Mouse (Mus musculus): ENCODE data around the gene Hk2. TPM values are rescaled to one million over a fixed set of nuclear protein-coding genes. Genes with fewer than 3 reads are reported as not detected.

The Hk2 gene
- total RNA-seq, 2 experiments from 2014 or later: 7.1 to 8.8 TPM

DNA sequence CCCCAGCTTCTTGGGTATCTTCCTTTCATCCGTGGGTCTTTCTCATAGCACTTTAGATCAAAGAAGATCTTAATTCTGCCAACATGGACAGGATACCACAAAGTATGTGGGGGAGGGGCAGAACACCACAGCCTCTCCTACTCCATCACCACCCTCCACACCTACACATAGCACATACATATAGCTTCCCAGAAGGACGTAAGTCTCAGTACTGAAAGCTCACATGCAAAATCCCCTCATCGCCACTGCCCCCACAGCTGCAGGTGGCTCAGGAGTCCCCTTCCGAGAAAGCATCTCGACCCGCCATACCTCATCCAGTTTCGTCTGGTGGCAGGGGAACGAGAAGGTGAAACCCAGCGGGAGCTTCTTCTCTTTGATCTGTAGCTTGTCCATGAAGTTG is 29.7 kb downstream of the Hk2 start:
- no peak for DNase-seq (ENCODE audit: extremely low spot score in 1 of 2, low spot score in 1 of 2)

DNA sequence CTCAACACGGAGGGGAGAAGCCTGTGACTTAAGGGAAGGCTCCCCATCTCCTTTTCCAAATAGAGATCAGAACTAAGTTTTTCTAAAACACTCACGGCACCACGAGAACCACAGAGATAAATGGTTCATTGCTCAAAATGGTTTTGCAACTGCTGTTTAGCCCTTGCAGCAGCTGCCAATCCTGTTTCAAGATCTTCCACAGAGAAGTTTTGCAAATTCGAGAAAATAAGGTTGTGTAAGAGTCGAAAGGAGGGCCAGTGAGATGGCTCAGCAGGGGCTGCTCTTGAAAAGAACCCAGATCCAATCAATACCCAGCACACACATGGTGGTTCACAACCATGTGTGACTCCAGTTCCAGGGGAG is 32.8 kb downstream of the Hk2 start:
- no peak for DNase-seq (ENCODE audit: extremely low spot score in 1 of 2, low spot score in 1 of 2)

DNA sequence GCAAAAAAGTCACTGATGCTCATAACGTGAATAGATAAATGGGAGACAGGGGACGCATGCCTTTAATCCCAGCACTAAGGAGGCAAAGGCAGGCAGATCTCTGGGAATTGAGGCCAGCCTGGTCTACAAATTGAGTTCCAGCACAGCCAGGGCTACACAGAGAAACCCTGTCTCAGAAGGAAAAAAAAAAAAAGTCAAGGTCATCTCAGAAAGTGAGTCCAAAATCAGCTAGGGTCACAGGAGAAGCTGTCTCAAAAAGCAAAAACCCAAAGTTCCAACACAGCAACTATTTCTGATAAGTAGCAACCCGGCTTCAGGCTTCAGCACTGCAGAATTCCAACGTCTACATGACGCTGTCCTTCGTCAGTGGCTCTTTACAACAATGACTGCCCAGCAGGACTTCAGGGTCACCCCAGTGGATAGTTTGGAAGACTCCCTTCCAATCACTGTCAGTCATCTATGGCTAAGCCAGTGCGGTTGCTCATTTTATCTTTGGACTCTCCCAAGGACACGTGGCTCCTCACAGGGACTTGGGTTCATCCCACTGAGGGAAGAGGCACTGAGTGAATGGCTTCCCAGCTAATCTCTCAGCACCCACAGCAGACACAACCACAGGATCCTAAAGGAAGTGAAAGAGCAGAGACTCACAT is 33.3 kb downstream of the Hk2 start:
- no peak for DNase-seq (ENCODE audit: extremely low spot score in 1 of 2, low spot score in 1 of 2)

DNA sequence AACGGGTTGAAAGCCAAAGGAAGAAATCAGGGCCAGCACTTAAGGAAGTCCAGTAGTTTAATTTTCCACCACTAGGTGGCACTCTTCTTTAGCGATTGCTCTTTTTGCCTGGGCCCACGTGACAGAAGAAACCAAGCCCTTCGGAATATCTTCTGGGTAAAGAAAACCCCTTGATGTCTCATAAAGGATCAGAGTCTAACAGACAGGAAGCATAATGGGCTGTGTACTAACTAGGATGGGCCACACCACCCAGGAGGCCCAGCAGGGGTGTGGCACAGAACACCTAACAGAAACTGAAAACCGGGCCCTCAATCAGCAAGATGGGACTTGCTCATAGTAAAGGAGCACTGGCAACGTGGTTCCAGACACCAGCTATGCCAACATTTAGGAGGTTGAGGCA is 34.0 kb downstream of the Hk2 start:
- peak; percentile 22 to 43 for DNase-seq (ENCODE audit: extremely low spot score in 1 of 2, low spot score in 1 of 2)

DNA sequence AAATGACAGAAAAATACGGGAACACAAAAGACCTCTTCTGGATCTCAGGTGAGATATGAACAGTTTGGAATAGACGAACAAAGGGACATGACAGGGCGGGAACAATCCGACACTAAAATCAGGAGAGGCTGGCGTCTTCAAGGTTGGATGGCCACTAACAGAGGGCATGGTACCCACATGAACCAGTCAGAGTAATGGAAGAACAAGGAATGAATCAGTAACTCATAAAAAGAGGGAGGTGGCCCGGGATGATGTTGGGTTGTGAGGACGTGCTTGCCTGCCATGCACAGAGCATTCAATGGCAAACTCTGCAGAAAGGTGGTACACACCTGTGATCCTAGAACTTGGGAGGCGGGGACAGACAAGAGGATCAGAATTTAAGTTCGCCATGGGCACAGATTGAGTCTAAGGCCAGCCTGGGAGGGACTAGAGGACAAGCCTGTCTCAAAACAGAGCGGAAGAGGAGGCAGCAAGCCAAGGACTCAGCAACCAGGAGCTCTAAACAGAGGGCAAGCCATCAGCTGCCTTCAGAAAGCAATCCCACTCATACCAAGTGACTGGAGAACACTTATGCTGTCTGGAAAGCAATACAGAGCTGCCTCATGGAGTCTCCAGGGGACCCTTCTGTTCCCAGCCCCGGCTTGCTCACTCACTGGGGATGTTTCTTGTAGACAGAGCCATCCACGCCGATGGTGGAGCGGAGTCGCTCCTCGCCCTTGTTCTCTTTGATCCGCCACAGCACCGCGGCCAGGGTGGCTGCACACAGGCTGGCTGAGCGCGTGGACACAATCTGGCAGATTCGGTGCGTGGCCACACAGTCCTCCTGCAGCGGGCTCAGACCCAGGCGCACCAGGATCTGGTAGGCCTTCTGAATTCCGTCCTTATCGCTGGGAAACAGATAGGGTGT is 36.4 kb downstream of the Hk2 start:
- no peak for DNase-seq (ENCODE audit: extremely low spot score in 1 of 2, low spot score in 1 of 2)

DNA sequence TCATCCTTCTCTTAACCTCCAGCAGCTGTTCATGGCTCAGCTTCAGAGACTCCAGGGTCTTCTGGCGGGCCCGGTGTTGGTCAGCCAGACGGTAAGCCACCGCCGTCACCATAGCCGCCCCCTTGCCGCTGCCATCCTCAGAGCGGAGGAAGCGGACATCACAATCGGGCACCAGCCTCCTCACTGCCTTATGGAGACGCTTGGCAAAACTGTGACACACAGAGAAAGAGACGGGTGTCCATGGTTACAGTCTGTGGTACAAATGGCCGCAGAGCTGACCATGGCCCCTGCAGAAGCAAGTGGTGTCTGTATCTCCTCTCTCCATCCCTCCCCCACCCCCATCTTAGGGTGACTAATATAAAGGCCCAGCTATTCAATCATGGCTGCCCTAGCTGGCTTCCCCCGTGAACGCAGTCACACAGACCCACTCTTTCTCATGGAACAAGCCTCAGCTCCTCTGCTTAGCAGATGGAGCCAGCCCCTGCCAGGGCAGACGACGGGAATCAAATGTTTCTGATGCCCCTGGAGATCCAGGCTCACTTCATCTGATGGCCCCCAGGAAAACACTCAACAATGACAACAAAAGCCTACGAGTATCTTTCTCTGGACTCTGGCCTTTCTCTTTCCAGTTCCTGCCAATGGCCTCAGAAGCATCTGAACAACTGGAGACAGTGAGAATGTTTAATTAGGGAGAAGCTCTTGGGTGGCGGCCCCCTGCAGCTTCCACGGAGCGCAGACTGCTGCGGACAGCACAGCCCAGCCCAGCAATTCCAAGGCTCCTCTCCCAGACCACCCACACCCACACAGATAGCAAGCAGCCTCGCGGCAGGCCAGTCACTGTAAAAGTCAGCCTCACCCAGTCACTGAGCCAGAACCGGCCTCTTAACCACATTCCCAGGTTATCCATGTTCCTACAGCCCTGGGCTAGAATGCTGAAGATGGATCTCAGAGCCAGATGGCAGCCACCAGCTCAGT is 37.3 kb downstream of the Hk2 start:
- peak in 1 of 2 experiments; percentile 19 for DNase-seq (ENCODE audit: extremely low spot score in 1 of 2, low spot score in 1 of 2)

DNA sequence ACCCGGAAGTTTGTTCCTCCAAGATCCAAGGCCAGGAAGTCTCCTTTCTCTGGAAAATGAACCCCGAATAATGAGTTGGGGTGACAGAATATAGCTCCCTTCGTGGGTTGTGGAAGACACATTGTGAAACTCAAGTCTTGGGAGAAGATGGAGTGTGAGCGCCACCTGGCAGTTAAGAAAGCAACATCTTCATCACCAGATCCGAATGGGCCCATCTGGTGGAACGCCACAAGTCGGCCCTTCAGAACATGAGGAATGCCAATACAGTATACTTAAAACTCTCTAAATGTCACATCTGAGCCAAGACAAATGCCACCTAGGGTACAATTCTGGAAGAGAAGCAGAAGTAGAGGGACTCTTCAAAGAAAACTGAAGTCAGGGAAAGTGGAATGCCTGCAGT is 38.9 kb downstream of the Hk2 start:
- peak in 1 of 2 experiments; percentile 43 for DNase-seq (ENCODE audit: extremely low spot score in 1 of 2, low spot score in 1 of 2)

DNA sequence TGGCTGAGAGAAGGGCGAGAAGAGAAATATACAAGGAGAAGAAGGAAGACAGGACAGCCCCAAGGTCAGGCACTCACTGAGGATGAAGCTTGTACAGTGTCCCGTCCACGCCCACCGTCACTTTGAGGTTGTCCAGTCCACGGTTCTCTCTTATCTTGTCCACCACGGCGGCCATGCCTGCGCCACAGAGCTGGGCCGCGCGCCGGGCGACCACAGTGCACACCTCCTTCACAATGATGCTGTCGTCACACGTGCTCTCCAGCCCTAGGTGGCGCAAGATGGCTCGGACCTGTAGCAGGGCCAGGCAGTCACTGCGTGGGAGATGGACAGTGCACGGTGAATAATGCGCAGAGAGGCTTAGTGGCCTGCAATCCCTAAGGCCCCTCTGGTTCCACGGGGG is 45.6 kb downstream of the Hk2 start:
- DNase-seq (ENCODE audit: extremely low spot score in 1 of 2, low spot score in 1 of 2): no peak

DNA sequence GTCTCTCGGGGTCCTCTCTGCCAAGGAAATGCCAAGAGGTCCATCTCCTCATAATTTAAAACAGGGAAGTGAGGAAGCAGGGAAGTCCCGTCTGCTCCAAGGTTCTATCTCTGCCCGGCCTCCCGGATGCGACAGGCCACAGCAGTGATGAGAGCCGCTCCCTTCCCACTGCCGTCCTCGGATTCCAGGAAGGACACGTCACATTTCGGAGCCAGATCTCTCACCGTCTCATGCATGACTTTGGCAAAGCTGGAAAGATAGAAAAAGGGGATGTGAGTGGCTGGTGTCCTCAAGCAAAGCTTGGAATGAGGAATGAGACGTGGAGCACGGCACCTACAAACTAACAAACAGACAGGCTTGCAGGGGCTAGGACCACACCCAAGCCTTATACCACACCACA is 47.0 kb downstream of the Hk2 start:
- no peak for DNase-seq (ENCODE audit: extremely low spot score in 1 of 2, low spot score in 1 of 2)

DNA sequence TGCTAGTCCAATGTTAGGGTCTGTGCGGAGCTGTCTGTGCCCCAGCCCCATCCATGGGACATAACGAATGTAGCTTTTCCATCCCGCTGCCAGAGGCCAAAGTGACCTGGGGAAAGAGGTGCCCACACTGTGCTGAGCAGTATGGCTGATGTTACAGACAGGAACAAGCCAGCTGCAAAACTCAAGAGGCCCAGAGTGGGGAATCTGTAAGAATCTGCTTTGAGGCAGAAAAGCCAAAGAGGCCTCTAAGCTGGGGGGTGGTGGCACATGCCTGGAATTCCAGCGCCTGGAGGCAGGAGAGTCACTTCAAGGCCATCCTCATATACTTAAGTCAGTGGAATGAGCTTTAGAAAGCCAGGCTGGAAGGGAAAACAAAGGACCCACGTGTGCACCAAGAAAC is 50.9 kb downstream of the Hk2 start:
- no peak for DNase-seq (ENCODE audit: extremely low spot score in 1 of 2, low spot score in 1 of 2)

DNA sequence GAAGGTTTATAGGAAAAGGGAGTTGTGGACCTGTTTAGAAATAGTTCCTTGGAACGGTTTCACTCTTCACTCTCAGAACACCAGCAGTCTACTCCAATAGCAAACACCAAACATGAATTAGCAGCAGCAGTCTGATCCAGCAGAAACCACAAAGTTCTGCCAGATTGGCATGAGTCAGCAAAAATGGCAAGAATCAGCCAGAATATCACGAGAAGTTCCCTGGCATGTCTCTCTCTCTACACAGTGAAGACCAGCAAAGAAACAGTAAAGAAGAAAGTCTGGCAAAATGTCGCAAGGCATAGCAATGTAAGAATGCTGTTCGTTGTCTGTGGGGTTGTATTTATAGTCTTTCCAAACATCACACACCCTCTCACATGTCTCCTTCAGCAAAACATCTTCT is 58.1 kb downstream of the Hk2 start:
- DNase-seq (ENCODE audit: extremely low spot score in 1 of 2, low spot score in 1 of 2): no peak

DNA sequence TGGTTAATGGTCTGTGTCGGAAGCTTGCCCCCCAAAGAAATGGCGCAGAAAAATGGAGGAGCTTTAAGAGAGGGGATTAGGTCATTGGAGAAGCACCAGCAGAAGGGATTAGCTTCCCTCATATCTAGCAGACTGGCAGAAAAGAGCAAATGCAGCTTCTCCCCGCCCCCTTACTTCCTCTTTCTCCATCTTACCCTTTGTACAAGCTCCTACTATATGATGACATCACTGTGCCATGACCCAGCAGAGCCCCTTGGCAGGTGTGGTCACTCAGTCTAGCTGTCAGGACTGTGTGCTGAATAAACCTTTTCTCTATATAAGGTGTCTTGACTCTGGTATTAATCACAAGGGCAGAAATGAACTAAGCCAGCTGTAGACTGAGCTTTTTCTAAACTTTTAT is 58.6 kb downstream of the Hk2 start:
- no peak for DNase-seq (ENCODE audit: extremely low spot score in 1 of 2, low spot score in 1 of 2)

DNA sequence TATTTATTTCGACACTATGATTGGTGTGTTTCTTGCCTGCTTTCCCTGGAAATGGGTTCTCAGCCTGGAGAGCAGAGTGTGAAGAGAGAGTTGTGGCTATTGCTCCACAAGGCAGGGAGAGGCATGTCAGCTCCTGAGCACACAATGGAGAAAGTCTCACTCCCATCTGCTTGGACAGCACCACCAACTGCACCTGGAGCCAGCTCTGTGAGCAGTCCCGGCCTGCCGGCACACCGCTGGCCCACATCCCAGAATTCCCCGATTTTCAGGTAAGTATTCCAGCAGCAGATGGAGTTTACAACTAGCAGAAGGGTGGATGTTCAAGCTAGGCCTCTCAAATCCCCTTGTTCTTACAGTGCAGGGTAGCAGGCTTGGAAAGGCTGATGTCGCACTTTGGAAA is 59.0 kb downstream of the Hk2 start:
- no peak for DNase-seq (ENCODE audit: extremely low spot score in 1 of 2, low spot score in 1 of 2)

DNA sequence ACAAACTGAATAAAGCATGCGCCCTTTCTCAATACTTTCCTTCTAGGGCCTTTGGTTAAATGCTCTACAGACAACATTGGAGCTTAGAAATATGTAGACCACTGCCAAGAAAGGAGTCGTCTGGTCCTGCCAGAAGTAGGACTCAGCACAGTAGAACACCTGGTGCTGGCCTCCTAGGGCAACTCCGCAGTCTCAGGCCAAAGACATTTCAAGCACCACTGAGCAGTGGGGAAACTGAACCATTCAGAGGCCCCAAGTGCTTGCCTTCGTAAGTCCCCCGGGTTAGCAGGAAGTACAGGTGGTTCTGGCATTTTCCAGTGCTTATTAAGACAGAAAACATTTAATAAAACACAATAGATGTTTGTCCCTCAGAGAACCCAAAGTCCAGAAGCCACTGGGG is 59.4 kb downstream of the Hk2 start:
- no peak for DNase-seq (ENCODE audit: extremely low spot score in 1 of 2, low spot score in 1 of 2)

DNA sequence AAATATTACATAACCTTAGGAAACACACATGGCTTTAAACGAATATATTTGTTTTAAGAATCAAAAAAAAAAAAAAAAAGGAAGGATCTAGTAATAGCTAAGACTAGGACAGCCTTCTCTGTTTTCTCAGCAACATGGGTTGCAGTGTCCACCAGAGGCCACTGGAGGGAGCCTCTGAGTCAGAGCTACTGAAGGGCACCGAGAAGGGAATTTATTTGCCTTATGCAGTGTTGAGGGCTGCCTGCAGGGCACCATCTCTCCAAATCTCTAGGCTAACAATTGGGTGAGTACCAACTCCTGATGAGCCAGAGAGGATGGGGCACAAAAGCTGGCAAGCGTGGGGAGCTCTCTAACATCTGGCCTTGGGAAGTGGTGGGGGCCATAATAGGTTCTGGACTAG is 60.0 kb downstream of the Hk2 start:
- peak; percentile 68 to 84 for DNase-seq (ENCODE audit: extremely low spot score in 1 of 2, low spot score in 1 of 2)

DNA sequence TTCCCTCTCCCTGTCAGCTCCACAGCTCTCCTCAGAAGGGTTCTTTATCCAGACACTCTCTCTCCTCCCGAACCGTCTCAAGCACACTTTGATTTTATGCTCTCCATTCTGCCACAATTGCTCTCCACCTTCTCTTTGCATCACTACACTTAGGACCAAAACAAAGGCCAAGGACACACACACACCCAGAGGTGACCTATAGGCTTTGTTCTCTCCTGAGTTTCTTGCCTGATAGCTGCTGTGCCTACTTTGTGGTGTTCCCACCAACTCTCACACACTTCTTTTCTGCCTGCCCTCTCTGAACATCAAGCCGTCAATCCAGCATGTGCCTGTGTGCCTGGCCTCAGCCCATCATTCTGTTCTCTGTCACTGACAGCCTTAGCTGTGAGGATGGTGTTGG is 66.5 kb downstream of the Hk2 start:
- no peak for DNase-seq (ENCODE audit: extremely low spot score in 1 of 2, low spot score in 1 of 2)

DNA sequence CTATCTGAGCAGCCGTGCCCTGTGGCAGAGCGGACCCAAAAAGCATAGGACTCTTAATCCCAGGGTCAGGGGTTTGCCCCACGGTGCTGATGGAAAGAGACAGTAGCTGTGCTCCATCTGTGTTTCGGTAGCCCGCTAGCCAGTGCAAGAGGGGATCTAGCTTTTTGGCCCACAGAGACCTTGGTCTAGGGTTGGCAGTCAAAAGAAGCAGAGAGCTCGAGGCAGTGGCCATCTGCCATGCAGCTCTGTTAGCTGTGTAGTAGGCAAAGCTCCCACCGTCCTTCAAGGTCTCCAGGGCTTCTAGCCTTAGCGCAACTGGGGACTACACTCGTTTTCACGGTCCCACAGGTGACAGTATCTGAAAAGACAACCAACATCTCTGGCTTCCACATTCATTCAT is 67.0 kb downstream of the Hk2 start:
- DNase-seq (ENCODE audit: extremely low spot score in 1 of 2, low spot score in 1 of 2): no peak

DNA sequence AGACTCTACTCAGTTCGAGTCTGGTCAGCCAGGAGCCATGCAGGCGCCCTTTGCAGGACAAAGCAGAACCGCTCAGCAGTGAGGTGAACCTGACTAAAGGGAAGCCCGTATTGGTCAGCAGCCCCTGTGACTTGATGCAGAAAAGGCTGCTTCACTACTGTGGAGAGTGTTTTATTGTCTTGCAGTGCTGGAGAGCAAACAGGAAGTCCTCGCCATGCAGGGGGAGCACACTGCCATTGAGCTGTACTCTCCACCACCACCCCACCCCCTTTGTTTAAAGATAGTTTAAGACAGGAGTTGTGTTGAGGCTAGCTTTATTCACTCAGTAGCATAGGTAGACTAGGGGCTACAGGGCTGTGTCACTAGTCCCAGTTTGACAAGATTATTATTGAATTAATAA is 69.0 kb downstream of the Hk2 start, which contains the start of gene Pole4:
Gene Pole4, minus strand, starts transcription at position 145 of the 400 bp plus-strand sequence.
- DNase-seq (ENCODE audit: extremely low spot score in 1 of 2, low spot score in 1 of 2): no peak

DNA sequence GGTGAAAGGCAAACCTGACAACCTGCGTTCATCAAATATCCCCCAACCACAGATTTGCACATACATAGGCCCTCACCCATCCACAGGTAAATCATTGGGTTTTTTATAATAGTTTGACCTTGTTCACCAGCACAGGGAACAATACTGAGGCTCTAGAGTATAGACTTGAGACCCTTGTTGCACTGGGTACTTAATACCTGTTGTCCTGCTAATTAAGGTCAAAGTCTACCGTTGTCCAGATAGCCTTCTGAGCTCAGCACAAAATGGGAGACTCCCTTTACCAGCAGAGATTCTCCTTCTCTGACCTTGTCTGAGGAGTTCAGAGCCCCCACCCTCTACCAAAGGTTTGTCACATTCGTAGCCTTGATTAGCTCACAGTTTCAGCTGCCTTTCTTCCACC is 70.5 kb downstream of the Hk2 start:
- no peak for DNase-seq (ENCODE audit: extremely low spot score in 1 of 2, low spot score in 1 of 2)

DNA sequence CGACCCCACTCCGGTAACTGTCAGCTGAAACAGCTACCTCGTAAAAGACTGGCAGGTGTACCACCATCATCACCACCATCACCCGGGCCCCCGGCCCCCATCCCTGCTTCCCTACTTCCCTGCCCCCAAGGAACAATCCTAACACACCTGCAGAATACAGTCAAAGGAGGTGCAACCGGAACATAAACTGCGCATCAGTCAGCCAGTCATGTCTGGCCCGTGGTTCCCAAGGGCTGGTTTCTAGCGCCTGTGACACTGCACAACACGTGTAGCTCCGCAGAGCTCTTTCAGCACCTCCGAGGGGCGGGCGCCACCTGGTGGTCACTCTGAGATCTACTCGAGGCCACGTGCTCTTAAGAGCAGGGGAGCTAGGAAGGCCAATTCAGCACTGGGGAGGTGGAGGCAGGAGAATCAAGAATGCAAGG is 71.6 kb downstream of the Hk2 start:
- DNase-seq (ENCODE audit: extremely low spot score in 1 of 2, low spot score in 1 of 2): peak; percentile 91 to 98

DNA sequence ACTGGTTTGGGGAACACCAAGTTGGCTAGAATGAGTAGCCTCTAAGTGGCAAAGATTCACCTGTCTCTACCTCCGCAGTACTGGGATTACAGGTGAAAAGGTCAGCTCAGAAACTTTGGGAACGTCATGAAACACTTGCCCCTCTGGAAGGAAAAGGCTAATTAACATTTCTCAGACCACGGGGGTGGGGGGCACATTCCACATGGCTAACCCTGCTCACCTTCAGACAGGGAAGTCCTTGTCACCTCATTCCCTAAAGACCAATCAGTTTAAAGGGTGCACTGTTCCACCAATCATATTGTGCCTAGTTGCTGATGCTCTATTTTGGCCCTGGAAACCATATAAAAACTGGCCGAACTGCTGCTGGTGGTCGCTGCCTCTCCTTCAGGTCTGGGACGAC is 73.0 kb downstream of the Hk2 start:
- no peak for DNase-seq (ENCODE audit: extremely low spot score in 1 of 2, low spot score in 1 of 2)

Data from layer of hippocampus, postnatal 25 days (tissue).